ENCODE assay signal across 29 mouse cellular contexts in the genomic region with DNA sequence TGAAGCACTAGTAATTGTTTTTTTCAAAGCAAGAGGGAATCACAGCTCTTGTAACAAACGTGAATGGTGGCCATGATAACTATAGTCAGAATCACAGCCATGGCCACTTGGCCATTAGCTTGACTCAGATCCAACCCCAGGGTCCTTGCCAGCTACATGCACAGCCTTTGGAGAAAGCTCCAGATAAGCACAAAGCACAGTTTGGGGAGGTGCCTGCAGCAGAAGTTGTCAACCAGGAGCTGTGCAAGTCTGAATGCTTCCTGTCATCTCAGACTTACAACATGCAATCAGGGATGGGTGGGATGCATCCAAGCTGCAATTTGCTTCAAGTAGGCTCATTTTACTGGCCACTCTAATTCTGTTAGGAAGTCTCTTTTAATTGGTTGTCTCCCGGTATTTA. TPM values are rescaled to one million over a fixed set of nuclear protein-coding genes. Genes with fewer than 3 reads are reported as not detected.
DNase-seq lines count a peak whose midpoint lies in the region; ATAC-seq lines count a peak whose summit lies in the region.
"Had no signal": no experiment of that assay in that cellular context is flagged by ENCODE, and none has a peak within 500 bp of the region (broad histone marks: within the 10 kb centered on the region; RNA-seq: fewer than 3 reads in every experiment).

No protein-coding gene starts in this region.

- WGBS in forebrain, embryonic 15.5 days = 61% methylated on average over 2 of the region's 2 CpGs

- H3K9me3 ChIP-seq in forebrain, embryonic 15.5 days = no peaks in the 10 kb centered on the region
- H3K9me3 ChIP-seq: embryonic facial prominence, embryonic 12.5 days; lung, embryonic 15.5 days; midbrain, embryonic 12.5 days; neural tube, embryonic 12.5 days; stomach, embryonic 15.5 days had no signal

- H3K4me1 ChIP-seq in forebrain, embryonic 15.5 days = no peaks in the 10 kb centered on the region
- H3K4me1 ChIP-seq: embryonic facial prominence, embryonic 12.5 days; limb, embryonic 13.5 days; lung, embryonic 15.5 days; midbrain, embryonic 12.5 days; neural tube, embryonic 12.5 days; stomach, embryonic 15.5 days had no signal

- H3K36me3 ChIP-seq in forebrain, embryonic 15.5 days = no peaks in the 10 kb centered on the region
- H3K36me3 ChIP-seq: embryonic facial prominence, embryonic 12.5 days; limb, embryonic 13.5 days; lung, embryonic 15.5 days; midbrain, embryonic 12.5 days; neural tube, embryonic 12.5 days; stomach, embryonic 15.5 days had no signal

- DNase-seq in frontal cortex, postnatal 10 days (ENCODE audit: low spot score in 2 of 2) = peak; percentile 6 to 11
- DNase-seq in frontal cortex, postnatal 25 days (ENCODE audit: low spot score in 2 of 2) = no peak
- peak; percentile 37 to 45 for DNase-seq in right cerebral cortex, postnatal 10 days (ENCODE audit: low spot score in 2 of 2)
- no peak for DNase-seq in right cerebral cortex, postnatal 25 days
- no peak for DNase-seq in layer of hippocampus, adult 11-12 months (ENCODE audit: low spot score)
- DNase-seq: adrenal gland, adult 8-10 months; B cell, adult 2 months; cerebellum, adult 11-12 months; cerebellum, postnatal 36 days; gastrocnemius, postnatal 14 days; kidney, adult 9 months; kidney, postnatal 10 days; right cerebral cortex, adult 18-20 months had no signal

- H3K9ac ChIP-seq in forebrain, embryonic 15.5 days (replicated peaks) = no peak overlapping the region
- H3K9ac ChIP-seq: embryonic facial prominence, embryonic 12.5 days; hindbrain, embryonic 14.5 days; limb, embryonic 13.5 days; lung, embryonic 15.5 days; midbrain, embryonic 12.5 days; neural tube, embryonic 12.5 days; stomach, embryonic 15.5 days had no signal

- H3K4me3 ChIP-seq in forebrain, embryonic 15.5 days = no peak overlapping the region
- H3K4me3 ChIP-seq: embryonic facial prominence, embryonic 12.5 days; limb, embryonic 13.5 days; lung, embryonic 15.5 days; midbrain, embryonic 12.5 days; myocyte; neural tube, embryonic 12.5 days; stomach, embryonic 15.5 days had no signal

- ATAC-seq in forebrain, embryonic 15.5 days (replicated peaks) = peak; percentile 73
- ATAC-seq: activated CD4-positive, CD25-positive, alpha-beta regulatory T cell, adult 4 months; intestine, postnatal 0 days had no signal

- no peak overlapping the region for H3K27ac ChIP-seq in forebrain, embryonic 15.5 days (replicated peaks)
- H3K27ac ChIP-seq: embryonic facial prominence, embryonic 12.5 days; hindbrain, embryonic 14.5 days; limb, embryonic 13.5 days; lung, embryonic 15.5 days; midbrain, embryonic 12.5 days; neural tube, embryonic 12.5 days; stomach, embryonic 15.5 days had no signal

- no peaks in the 10 kb centered on the region for H3K27me3 ChIP-seq in forebrain, embryonic 15.5 days
- H3K27me3 ChIP-seq: embryonic facial prominence, embryonic 12.5 days; limb, embryonic 13.5 days; lung, embryonic 15.5 days; midbrain, embryonic 12.5 days; neural tube, embryonic 12.5 days; stomach, embryonic 15.5 days had no signal

- H3K4me2 ChIP-seq in forebrain, embryonic 15.5 days (replicated peaks) = no peak overlapping the region
- H3K4me2 ChIP-seq: embryonic facial prominence, embryonic 12.5 days; heart, embryonic 11.5 days; hindbrain, embryonic 14.5 days; limb, embryonic 13.5 days; liver, embryonic 11.5 days; lung, embryonic 15.5 days; midbrain, embryonic 12.5 days; neural tube, embryonic 12.5 days; stomach, embryonic 15.5 days had no signal

RNA-seq across cellular contexts. Expression of gene Krtap6-2, which starts 9.7 kb away (rescaled TPM):
- not detected in 2 replicates for polyA plus RNA-seq in forebrain, embryonic 15.5 days (2015; fragmentation: Nextera tagmentation; extraction: Ambion mirVana)
- polyA plus RNA-seq: activated CD4-positive, CD25-positive, alpha-beta regulatory T cell, adult 4 months; embryonic facial prominence, embryonic 12.5 days; heart, embryonic 11.5 days; heart, embryonic 16.5 days; hindbrain, embryonic 14.5 days; intestine, postnatal 0 days; limb, embryonic 13.5 days; liver, embryonic 11.5 days; liver, embryonic 16.5 days; lung, embryonic 15.5 days; midbrain, embryonic 12.5 days; midbrain, postnatal 0 days; myocyte; neural tube, embryonic 12.5 days; stomach, embryonic 15.5 days had no signal

RNA-seq across cellular contexts. Expression of gene Krtap21-1, which starts 25.9 kb away (rescaled TPM):
- polyA plus RNA-seq in forebrain, embryonic 15.5 days (2015; fragmentation: Nextera tagmentation; extraction: Ambion mirVana) = not detected in 2 replicates
- polyA plus RNA-seq: activated CD4-positive, CD25-positive, alpha-beta regulatory T cell, adult 4 months; embryonic facial prominence, embryonic 12.5 days; heart, embryonic 11.5 days; heart, embryonic 16.5 days; hindbrain, embryonic 14.5 days; intestine, postnatal 0 days; limb, embryonic 13.5 days; liver, embryonic 11.5 days; liver, embryonic 16.5 days; lung, embryonic 15.5 days; midbrain, embryonic 12.5 days; midbrain, postnatal 0 days; myocyte; neural tube, embryonic 12.5 days; stomach, embryonic 15.5 days had no signal

RNA-seq across cellular contexts. Expression of gene Krtap8-1, which starts 58.2 kb away (rescaled TPM):
- polyA plus RNA-seq in forebrain, embryonic 15.5 days (2015; fragmentation: Nextera tagmentation; extraction: Ambion mirVana) = not detected in 2 replicates
- polyA plus RNA-seq: activated CD4-positive, CD25-positive, alpha-beta regulatory T cell, adult 4 months; embryonic facial prominence, embryonic 12.5 days; heart, embryonic 11.5 days; heart, embryonic 16.5 days; hindbrain, embryonic 14.5 days; intestine, postnatal 0 days; limb, embryonic 13.5 days; liver, embryonic 11.5 days; liver, embryonic 16.5 days; lung, embryonic 15.5 days; midbrain, embryonic 12.5 days; midbrain, postnatal 0 days; myocyte; neural tube, embryonic 12.5 days; stomach, embryonic 15.5 days had no signal

Comparison
In these comparisons a context has a peak if more than half of its experiments do, and no peak if none do; other contexts are left out.
1. DNase-seq: peak in frontal cortex, postnatal 10 days (2 of 2) and right cerebral cortex, postnatal 10 days (2 of 2); none in frontal cortex, postnatal 25 days (0 of 2), right cerebral cortex, postnatal 25 days (single experiment) and layer of hippocampus, adult 11-12 months (single experiment).